Mouse (Mus musculus) stomach, embryonic 16.5 days (tissue): ENCODE results near the gene Sesn2. TPM values are rescaled to one million over a fixed set of nuclear protein-coding genes. Genes with fewer than 3 reads are reported as not detected.
A peak's percentile ranks its signal among the peaks of the same experiment; 100 is the strongest.
"Not testable (repeated sequence)": the region's sequence is repeated elsewhere in the genome, so short reads cannot be mapped to it uniquely, and the experiment has no call there.

Experiments
- ATAC-seq: fragments of 200-750 bp; cut with Nextera tagmentation; 2 replicates; pipeline ENCODE4 v1.8.0; 2017; ENCODE audit warnings: moderate number of reproducible peaks, moderate TSS enrichment; ENCODE audit not compliant: insufficient read depth, low FRiP score
- H3K27ac ChIP-seq: fragments of 300-500 bp; sonication (generic); 2 replicates; pipeline ENCODE4 v1.5.1; 2014; ENCODE audit warnings: low read length
- H3K27me3 ChIP-seq: fragments of 300-500 bp; sonication (generic); 2 replicates; pipeline ENCODE4 v1.6.1; 2014; ENCODE audit warnings: low read length, control low read depth, mixed read lengths; ENCODE audit not compliant: control insufficient read depth, insufficient read depth
- H3K36me3 ChIP-seq: fragments of 300-500 bp; sonication (generic); 2 replicates; pipeline ENCODE4 v1.6.1; 2014; ENCODE audit warnings: low read length; ENCODE audit not compliant: control insufficient read depth, insufficient read depth
- H3K4me1 ChIP-seq: fragments of 300-500 bp; sonication (generic); 2 replicates; pipeline ENCODE4 v1.6.1; 2014; ENCODE audit warnings: low read length, control low read depth, mixed read lengths; ENCODE audit not compliant: control insufficient read depth, insufficient read depth
- H3K4me2 ChIP-seq: fragments of 300-500 bp; sonication (generic); 2 replicates; pipeline ENCODE4 v1.6.1; 2014; ENCODE audit warnings: low read depth, low read length, mixed read lengths
- H3K4me3 ChIP-seq: fragments of 300-500 bp; sonication (generic); replicated peaks from 2 replicates; pipeline ENCODE4 v1.5.1; 2014; ENCODE audit warnings: mild to moderate bottlenecking, low read length
- H3K9ac ChIP-seq: fragments of 300-500 bp; sonication (generic); 2 replicates; pipeline ENCODE4 v1.6.1; 2014; ENCODE audit warnings: low read length
- H3K9me3 ChIP-seq: fragments of 300-500 bp; sonication (generic); replicated peaks from 2 replicates; pipeline ENCODE4 v1.6.1; 2016; ENCODE audit warnings: low read length, control low read depth; ENCODE audit not compliant: control insufficient read depth
- WGBS: fragments of 180-500 bp; shearing (Covaris S2); extraction: QIAGEN DNeasy Blood & Tissue Kit; methylation state at CpG from one replicate; pipeline ENCODE4 v1.1.7; 2014; 5-methylcytosine and 5-hydroxymethylcytosine counted together
- polyA plus RNA-seq: library from polyadenylated mRNA; unstranded; fragments of >200 nt; fragmentation: Nextera tagmentation; extraction: Ambion mirVana; gene quantifications from 2 replicates; pipeline ENCODE4 v1.2.1, GENCODE M21; 2015

Sesn2 gene
- 12.4 and 13.7 TPM in 2 replicates for polyA plus RNA-seq

GRCm38 (mm10) chr4:132510352-132510798, at the start of gene Sesn2:
Gene Sesn2, minus strand, starts transcription at chr4:132510501.
- H3K4me1 ChIP-seq, result 0 out of 2 replicates have a peak, but pooled peaks cover 12% of the 10 kb centered on the region
- peak within 1 kb of the TSS; percentile 82 for H3K9ac ChIP-seq
- no peaks in the 10 kb centered on the region for H3K9me3 ChIP-seq
- WGBS, result 0% methylated on average over 32 of the region's 32 CpGs
- peak; percentile 95 for ATAC-seq
- peak within 1 kb of the TSS; percentile 68 for H3K4me2 ChIP-seq
- no peaks in the 10 kb centered on the region for H3K36me3 ChIP-seq
- H3K27ac ChIP-seq, result peak within 1 kb of the TSS; percentile 89
- no peaks in the 10 kb centered on the region for H3K27me3 ChIP-seq
- peak within 1 kb of the TSS; percentile 80 for H3K4me3 ChIP-seq

- H3K9me3 ChIP-seq, H3K27ac ChIP-seq, H3K4me2 ChIP-seq, ATAC-seq, H3K4me3 ChIP-seq, H3K9ac ChIP-seq, H3K4me1 ChIP-seq, H3K27me3 ChIP-seq: not testable (repeated sequence)
- 87% methylated on average over 7 of the region's 7 CpGs for WGBS
- peaks cover 20% of the 10 kb centered on the region for H3K36me3 ChIP-seq
Measured at GRCm38 (mm10) chr4:132555550-132555949, 45.2 kb upstream of the Sesn2 start.

GRCm38 (mm10) chr4:132554653-132555052, 44.4 kb upstream of the Sesn2 start:
- WGBS, result 67% methylated on average over 8 of the region's 8 CpGs
- H3K9ac ChIP-seq, result no peak overlapping the region
- no peak overlapping the region for H3K4me3 ChIP-seq
- peaks cover 20% of the 10 kb centered on the region for H3K36me3 ChIP-seq
- peak overlapping the region; percentile 44; the same call in 1 of the 2 replicates for H3K27ac ChIP-seq
- peaks cover 5% of the 10 kb centered on the region; the same call in 1 of the 2 replicates for H3K4me1 ChIP-seq
- H3K9me3 ChIP-seq, result no peaks in the 10 kb centered on the region
- H3K4me2 ChIP-seq, result no peak overlapping the region
- no peaks in the 10 kb centered on the region for H3K27me3 ChIP-seq
- ATAC-seq, result no peak

- Histone ChIP-seq H3K4me3 (no peak overlapping the region), H3K27me3 (no peaks in the 10 kb centered on the region), H3K27ac (peak overlapping the region; percentile 44; the same call in 1 of the 2 replicates), H3K9me3 (no peaks in the 10 kb centered on the region), H3K9ac (no peak overlapping the region), H3K4me1 (peaks cover 5% of the 10 kb centered on the region; the same call in 1 of the 2 replicates), H3K36me3 (peaks cover 23% of the 10 kb centered on the region), H3K4me2 (no peak overlapping the region)
- WGBS, result 59% methylated on average over 5 of the region's 5 CpGs
- no peak for ATAC-seq
Measured at GRCm38 (mm10) chr4:132554221-132554620, 43.9 kb upstream of the Sesn2 start.

GRCm38 (mm10) chr4:132545851-132546250, 35.5 kb upstream of the Sesn2 start:
- no peak overlapping the region for H3K27ac ChIP-seq
- H3K36me3 ChIP-seq, result peaks cover 33% of the 10 kb centered on the region
- no peak overlapping the region for H3K4me2 ChIP-seq
- H3K9ac ChIP-seq, result no peak overlapping the region
- H3K9me3 ChIP-seq, result no peaks in the 10 kb centered on the region
- no peaks in the 10 kb centered on the region for H3K4me1 ChIP-seq
- H3K27me3 ChIP-seq, result no peaks in the 10 kb centered on the region
- ATAC-seq, result peak; percentile 64; the same call in 1 of the 2 replicates
- WGBS, result 24% methylated on average over 8 of the region's 8 CpGs
- H3K4me3 ChIP-seq, result no peak overlapping the region

GRCm38 (mm10) chr4:132542724-132543123, 32.4 kb upstream of the Sesn2 start:
- Histone ChIP-seq H3K27me3 (no peaks in the 10 kb centered on the region), H3K9ac (no peak overlapping the region), H3K4me1 (no peaks in the 10 kb centered on the region), H3K4me2 (no peak overlapping the region), H3K36me3 (peaks cover 22% of the 10 kb centered on the region), H3K27ac (no peak overlapping the region), H3K4me3 (no peak overlapping the region), H3K9me3 (no peaks in the 10 kb centered on the region)
- ATAC-seq, result no peak
- WGBS, result 59% methylated on average over 1 of the region's 1 CpGs

GRCm38 (mm10) chr4:132541413-132541812, 31.1 kb upstream of the Sesn2 start:
- Histone ChIP-seq H3K4me2 (no peak overlapping the region), H3K4me3 (no peak overlapping the region), H3K4me1 (peaks cover 8% of the 10 kb centered on the region), H3K36me3 (peaks cover 22% of the 10 kb centered on the region), H3K27me3 (no peaks in the 10 kb centered on the region), H3K9ac (no peak overlapping the region), H3K27ac (no peak overlapping the region), H3K9me3 (no peaks in the 10 kb centered on the region)
- WGBS, result 84% methylated on average over 4 of the region's 4 CpGs
- ATAC-seq, result no peak

- peaks cover 16% of the 10 kb centered on the region for H3K4me1 ChIP-seq
- no peak overlapping the region for H3K27ac ChIP-seq
- H3K4me2 ChIP-seq, result no peak overlapping the region
- no peaks in the 10 kb centered on the region for H3K9me3 ChIP-seq
- no peak overlapping the region for H3K9ac ChIP-seq
- H3K36me3 ChIP-seq, result peaks cover 17% of the 10 kb centered on the region; the same call in 1 of the 2 replicates
- no peak for ATAC-seq
- no peak overlapping the region for H3K4me3 ChIP-seq
- no peaks in the 10 kb centered on the region for H3K27me3 ChIP-seq
- 95% methylated on average over 5 of the region's 5 CpGs for WGBS
Measured at GRCm38 (mm10) chr4:132539481-132539880, 29.2 kb upstream of the Sesn2 start.

GRCm38 (mm10) chr4:132535406-132536121, 25.3 kb upstream of the Sesn2 start, which contains the start of gene Dnajc8:
Gene Dnajc8, plus strand, starts transcription at chr4:132535550.
- Histone ChIP-seq H3K9ac (peak within 1 kb of the TSS; percentile 95), H3K4me1 (peaks cover 29% of the 10 kb centered on the region), H3K9me3 (no peaks in the 10 kb centered on the region), H3K36me3 (peaks cover 6% of the 10 kb centered on the region; the same call in 1 of the 2 replicates), H3K27me3 (no peaks in the 10 kb centered on the region), H3K4me2 (peak within 1 kb of the TSS; percentile 95), H3K4me3 (peak within 1 kb of the TSS; percentile 99), H3K27ac (peak within 1 kb of the TSS; percentile 74)
- WGBS, result under 1% methylated on average over 60 of the region's 60 CpGs
- peak; percentile 72 for ATAC-seq
